Mouse (Mus musculus): ENCODE data around the gene Hexim2. TPM values are rescaled to one million over a fixed set of nuclear protein-coding genes. Genes with fewer than 3 reads are reported as not detected.

Gene Hexim2
- total RNA-seq, 2 experiments from 2014 or later, result 3.1 to 3.9 TPM

DNA sequence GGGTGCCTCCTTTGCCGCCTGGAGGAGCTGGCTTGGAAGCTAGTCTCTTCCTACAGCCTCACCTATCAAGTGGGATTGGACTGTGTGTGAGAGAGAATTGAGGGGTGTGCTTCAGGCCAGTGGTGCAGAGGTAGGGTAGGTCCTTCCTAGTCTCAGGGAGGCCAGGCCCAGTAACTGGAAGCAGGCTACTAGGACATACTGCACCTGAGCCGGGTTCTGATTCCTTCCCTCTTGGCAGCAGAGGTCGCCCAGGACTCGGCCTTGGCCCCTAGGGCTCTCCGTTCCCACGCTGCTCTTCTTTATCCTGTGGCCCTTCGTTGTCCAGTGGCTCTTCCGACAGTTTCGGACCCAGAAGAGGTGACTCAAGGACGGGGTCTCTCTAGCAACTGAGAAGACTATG lies 20.9 kb upstream of the Hexim2 start:
- DNase-seq, result no peak
- intact Hi-C loops (cut with DNase I), result no loop called here

DNA sequence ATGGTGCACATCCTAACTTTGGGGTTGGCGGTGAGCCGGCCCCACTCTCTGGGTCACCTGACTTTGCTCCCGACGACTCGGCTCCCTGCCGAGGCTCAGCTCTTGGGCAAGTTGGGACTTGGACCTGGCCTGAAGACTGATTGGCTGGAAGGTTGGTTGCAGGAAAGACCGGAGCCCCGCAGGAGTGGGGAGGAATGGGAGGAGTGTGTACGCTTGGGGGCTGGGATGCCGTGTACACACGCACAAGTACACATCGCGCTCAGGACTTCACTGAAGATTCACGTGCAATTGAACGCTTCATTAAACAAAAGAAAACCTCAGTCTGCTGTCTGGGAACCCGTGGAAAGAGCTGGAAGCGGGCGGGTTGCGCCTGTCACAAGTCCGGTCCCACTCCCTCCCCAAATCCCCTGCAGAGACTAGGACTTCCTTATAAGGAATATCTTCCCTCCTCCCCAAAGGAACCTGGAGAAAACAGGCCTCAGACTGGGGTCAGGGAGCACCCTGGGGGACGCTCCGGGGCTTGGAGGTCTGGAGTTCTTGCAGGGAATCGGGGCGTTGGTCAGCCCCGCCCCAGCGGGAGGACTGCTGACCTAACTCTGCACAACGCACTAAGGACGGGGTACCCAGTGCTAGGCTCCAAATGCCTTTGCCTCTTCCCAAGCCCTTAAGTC lies 20.2 kb upstream of the Hexim2 start:
- intact Hi-C loops (cut with DNase I), result no loop called here
- peak; percentile 86 for DNase-seq

DNA sequence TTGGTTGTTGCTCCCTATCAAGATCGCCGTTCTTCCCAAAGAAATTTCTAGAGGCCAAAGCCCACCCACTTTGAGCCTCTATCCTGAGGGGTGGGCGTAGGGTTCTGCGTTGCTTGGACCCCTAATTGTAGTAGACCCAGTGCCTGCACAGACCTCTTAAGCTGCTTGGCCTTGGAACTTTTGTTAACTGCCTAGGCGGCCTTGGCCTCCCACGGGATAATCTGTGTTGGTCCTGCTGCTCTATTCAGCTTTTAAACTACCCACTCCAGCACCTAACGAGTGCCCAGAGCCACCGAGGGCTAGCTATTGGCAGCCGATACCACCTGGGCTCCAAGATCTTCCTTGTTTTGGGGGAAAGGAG lies 19.7 kb upstream of the Hexim2 start:
- intact Hi-C loops (cut with DNase I), result no loop called here
- DNase-seq, result no peak

DNA sequence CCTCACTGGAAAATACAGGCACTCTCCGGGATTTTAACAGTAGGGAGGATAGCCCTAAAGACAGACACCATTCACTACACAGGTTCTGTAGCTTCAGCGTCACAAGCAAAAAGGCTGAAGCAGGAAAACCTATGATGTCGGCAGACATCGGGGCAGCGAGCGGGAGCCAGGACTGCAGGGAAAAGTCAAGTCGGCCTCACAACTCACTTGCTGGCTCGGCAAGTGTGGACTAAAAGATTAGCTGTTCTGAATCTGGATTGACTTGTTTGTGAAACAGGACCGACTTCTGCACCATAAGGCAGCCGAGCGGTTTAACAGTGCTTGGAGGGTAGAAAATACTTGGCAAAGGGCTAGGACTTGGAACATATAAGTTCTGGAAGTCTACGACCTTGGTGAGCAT lies 19.2 kb upstream of the Hexim2 start:
- intact Hi-C loops (cut with DNase I), result no loop called here
- DNase-seq, result peak in 1 of 2 experiments; percentile 42

DNA sequence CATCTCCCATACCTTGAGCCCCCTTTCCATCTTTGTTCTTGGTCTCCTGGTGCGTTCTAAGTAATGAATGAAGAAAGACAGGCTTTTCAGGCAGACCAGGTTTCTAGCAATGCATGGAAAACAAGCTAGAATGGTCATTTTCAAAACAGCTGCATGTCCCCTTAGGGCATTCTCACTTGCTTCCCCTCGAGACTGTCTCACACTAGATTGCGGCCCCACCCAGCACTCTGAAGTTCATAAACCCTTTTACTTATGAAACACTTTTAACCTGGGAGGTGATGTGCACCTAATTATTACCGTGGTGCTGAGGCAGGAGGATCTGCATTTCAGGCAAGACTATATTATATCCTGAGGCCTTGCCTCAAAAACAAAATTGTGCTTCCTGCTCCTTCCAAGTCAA lies 18.5 kb upstream of the Hexim2 start:
- no peak for DNase-seq

DNA sequence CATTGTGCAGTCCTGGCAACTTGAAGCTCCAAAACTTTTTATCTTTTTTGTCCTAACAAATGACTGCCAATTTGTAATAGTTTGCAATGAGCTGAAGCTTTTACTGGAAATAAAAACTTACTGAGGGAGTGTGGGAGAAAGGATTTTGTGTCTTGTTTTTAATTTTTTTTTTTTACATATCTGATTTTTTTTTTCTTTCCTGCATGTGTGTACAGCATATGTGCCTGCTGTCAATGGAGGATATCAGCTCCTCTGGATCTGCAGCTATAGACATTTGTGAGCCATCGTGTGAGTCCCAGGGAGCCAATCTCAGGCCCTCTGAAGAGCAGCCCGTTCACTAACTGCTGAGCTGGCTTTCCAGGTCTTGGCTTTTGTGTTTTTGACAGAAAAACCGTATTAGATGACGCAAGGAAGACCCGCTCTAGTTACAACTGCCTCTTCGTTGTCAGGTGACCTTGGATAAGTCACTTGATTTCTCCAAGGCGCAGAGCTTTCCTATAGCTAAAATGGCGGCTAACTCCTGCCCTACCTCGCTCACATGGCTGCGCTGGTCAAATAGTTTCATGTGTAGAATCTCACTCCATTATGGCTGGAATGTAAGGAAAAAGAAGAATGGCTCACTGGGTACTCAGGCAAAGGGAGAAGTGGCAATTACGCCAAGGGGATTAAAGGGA lies 17.8 kb upstream of the Hexim2 start:
- intact Hi-C loops (cut with DNase I), result no loop called here
- no peak for DNase-seq

More for the DNA sequence above, 18.5 kb upstream of the Hexim2 start:
- intact Hi-C loops (cut with DNase I), result no loop called here

DNA sequence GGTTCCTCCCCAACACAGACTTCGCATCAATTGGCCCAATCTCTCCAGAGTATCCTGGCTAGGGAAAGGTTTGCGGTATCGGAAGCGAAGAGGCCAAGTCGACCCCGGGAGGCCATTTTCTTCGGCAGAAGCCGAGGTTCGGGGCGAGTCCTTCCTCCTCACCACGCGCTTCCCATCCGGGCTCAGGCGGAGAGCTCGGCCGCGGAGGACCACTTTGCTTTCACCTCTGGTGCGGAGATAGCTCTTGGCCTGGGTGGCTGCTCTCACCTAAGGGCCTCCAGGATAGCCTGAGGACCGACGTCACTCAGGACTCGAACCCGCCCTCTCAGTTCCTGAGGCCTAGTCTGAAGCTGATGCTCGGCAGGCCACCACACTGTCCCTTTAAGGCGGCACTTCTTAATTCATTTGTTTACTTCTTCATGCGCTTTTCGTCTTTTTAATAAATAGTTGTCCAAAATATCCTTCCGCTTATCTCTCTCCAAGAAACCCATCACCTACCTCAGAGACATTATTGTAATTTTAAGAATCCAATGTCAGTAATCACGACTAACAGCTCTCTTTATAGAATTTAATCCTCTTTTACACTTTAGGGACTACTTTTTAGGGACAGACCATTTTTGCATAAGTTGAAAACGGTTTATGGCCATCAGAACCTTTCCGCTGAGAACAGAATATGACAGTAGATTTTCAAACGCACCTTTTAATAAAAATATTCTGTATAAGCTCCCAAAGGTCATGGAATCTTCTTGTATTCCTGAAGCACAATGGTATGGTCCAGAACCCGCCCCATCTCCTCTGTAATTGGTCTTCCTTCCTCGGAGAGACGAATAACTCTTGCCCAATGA lies 16.8 kb upstream of the Hexim2 start:
- intact Hi-C loops (cut with DNase I), result loop anchor here (1.0 kb wide), 1 partner anchor 13 kb away; no protein-coding TSS in a partner anchor
- peak; percentile 88 to 89 for DNase-seq

DNA sequence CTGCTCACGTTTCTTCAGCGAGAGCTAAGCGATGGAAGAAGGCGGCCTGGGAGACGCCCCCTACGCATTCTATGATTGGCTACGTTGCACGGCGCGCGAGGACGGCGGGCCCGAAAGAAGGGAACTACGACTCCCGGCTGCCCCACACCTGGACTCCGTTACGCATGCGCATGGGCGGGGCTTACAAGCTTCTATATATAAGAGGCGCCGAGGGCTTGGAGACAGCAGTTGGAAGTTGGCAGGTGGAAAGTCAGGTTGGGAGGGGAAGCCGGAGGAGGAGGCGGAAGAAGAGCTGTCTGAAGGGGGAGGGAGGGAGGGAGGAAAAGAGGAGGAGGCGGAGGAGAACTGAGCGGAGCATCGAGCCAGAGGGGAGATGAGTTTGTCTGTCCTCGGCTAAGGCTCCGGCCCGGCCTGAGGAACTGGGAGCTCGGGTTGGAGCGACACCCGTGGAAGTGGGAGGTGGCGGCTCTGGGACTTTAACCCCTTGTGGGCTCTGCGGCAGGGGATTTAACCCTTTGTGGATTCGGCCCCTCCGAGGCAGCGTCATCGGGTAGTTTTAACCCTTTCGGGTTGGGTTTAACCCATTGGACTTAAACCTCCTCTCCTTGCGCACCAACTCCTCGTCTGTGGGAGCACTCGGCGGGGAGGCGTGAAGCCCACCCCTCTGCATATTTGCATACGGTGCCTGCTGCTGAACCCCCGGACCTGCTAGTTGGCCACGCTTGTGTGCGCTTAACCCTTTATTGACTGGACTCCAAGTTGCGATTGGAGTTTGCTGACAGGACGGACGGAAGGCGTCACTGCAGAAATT lies 16.0 kb upstream of the Hexim2 start, which contains the start of gene Hexim1:
Gene Hexim1 (plus strand): TSS at position 224 of the 811 bp plus-strand sequence.
- peak; percentile 100 for DNase-seq
- intact Hi-C loops (cut with DNase I), result loop anchor here (1.0 kb wide), 1 partner anchor 14 kb away; no protein-coding TSS in a partner anchor

DNA sequence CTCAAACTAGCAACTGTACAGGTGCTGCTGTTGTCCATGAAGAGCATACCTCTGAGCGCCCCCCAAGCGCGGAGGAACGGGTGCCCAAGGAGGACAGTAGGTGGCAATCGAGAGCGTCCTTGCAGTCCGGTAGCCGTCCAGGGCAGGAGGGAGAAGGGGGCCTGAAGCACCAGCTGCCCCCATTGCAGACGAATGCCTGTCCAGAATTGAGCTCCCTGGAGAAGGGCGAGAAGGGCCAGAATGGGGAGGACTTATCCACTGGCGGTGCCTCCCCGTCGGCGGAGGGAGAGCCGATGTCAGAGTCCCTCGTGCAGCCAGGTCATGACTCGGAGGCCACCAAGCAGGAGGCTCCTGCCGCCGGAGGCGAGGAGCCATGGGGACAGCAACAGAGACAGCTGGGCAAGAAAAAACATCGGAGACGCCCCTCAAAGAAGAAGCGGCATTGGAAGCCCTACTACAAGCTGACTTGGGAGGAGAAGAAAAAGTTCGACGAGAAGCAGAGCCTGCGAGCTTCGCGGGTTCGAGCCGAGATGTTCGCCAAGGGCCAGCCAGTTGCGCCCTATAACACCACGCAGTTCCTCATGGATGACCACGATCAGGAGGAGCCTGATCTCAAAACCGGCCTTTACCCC lies 15.2 kb upstream of the Hexim2 start:
- DNase-seq, result peak; percentile 87 to 89
- intact Hi-C loops (cut with DNase I), result loop anchor here (1.0 kb wide), 3 partner anchors 14 to 42 kb away; no protein-coding TSS in a partner anchor

DNA sequence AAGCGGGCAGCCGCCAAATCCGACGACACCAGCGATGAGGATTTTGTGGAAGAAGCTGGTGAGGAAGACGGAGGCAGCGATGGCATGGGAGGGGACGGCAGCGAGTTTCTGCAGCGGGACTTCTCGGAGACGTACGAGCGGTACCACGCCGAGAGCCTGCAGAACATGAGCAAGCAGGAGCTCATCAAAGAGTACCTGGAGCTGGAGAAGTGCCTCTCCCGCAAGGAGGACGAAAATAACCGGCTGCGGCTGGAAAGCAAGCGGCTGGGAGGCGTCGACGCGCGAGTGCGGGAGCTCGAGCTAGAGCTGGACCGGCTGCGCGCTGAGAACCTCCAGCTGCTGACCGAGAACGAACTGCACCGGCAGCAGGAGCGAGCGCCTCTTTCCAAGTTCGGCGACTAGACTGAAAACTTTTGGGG lies 14.6 kb upstream of the Hexim2 start:
- peak in 1 of 2 experiments; percentile 71 for DNase-seq
- intact Hi-C loops (cut with DNase I), result loop anchor here (1.0 kb wide), 2 partner anchors 14 to 42 kb away; no protein-coding TSS in a partner anchor

DNA sequence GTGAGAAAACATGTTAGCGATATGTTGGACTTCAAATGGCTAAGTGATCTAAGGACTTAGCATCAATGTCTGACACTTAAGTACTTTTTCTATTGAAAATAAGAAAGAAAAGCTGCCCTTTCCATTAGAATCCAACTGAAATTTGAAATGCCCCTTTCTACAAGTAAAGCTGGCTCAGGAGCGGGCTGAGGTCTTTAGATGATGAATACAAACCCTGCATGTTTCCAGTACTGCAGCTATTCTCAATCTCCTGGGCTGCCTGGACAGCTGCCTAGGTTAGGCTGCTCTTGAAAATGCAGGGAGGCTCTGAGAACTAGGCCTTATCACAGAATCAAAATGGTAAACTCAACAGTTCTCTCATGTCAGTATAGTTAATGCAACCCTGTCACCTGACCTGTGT lies 13.4 kb upstream of the Hexim2 start:
- intact Hi-C loops (cut with DNase I), result no loop called here
- DNase-seq, result no peak

DNA sequence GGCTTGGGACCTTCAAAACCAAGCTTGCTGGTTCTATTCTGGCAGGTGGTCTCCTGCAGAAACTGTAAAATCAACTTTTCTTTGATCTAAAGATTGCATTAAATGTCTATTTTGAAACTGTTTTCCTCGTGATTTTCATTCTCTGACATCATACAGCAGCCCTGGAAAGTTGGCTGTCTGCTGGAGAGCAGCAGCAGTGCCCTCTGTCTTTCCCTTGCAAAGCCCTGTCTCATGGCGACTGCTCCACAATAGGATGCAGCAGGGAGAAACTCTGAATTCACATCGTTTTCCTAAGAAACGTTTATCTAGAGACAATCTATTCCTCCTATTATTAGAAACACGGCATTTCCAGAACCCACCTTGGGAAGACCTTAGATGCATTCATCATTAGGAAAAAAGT lies 12.6 kb upstream of the Hexim2 start:
- no peak for DNase-seq
- intact Hi-C loops (cut with DNase I), result no loop called here

DNA sequence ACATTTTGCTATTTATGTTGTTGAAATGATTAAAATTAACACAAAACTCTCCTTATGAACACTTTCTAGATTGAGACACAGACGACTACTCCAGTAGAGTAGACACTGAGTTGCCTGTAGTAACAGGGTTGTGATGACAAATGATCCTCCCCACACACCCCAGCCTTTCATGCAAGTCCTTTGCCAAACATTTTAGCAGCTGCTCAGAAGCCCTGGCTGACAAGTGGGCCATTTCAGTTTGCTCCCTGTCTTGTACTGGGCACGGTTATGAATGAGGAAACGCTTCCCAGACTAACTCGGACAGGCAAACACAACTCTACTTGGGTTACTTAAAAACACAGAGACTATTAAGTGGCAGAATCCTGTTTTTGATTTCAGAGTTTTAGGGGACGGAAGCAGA lies 11.9 kb upstream of the Hexim2 start:
- peak in 1 of 2 experiments; percentile 61 for DNase-seq
- intact Hi-C loops (cut with DNase I), result no loop called here

DNA sequence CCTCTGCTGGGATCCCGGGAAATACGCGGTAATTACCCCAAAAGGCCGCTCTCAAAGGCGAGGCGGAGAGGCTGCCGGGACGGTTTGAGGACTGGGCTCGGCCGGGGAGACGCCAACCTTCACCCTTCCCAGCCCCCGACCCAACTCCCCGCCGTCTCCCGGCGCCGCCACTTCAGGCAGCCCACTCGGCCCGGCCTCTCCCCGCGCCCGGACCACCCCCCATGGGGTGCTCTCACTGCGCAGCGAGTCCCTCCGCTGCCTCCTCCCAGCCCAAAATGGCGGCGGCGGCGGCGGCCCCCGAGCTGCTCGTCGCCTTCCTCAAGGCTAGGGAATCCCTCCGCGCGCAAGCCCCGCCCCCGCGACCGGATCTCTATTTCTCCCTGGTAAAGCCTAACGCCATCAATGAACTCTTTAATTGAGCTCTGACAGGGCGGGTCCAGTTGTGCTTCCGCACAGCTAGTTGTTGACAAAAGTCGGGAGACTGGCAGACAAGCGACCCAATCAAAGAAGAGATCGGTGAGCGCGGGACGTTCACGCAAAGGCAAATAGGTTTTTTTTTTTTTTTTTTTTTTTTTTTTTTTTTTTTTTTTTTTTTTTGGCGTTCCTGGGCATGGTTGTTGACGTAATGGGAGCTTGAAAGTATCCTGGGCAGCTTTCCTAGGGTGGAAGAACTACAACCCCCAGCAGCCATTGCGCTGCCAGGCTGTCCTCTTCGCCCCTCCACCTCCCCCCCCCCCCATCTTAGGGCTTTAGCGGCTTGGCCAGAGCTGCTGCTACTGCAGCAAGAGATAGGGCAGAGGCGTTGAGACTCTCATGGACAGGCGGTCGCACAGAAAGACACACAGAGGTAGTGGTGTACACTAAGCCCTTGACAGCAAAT lies 587 bp downstream of the Hexim2 start:
- peak; percentile 100 for DNase-seq
- intact Hi-C loops (cut with DNase I), result loop anchor here (2.0 kb wide), 1 partner anchor 26 kb away; no protein-coding TSS in a partner anchor

DNA sequence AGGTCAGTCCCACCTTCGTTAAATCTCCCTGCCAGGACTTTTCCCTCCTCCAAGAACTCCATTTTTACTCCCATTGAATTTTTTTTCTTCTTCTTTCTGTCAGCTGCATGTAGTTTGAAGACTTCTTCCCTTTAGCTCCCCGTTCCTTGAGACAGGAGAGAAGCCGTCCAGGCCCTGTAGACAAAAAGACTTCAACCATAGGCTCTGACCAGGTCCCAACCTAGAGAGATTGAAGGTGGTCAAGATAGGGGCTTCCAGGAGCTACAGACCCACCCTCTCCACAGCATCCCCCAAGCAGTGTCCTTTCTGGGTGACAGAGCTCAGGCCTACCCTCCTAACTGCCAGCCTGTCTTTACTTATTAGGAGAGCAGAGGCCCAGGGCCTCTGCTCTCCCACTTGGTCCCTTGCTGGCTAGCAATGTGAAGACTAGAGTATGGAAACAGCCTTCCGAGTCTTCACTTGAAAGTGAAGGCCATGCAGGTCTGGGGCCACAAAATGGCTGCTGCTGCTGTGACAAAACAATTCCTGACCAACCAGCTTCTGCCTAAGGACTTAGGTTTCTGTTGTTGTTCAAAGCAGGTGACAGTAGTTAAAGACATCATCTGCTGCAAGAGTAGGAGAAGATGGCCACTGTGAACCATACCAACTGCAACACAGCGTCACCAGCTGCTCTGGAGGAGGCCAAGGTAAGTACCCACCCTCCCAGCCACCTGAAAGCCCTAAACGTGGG lies 1.4 kb downstream of the Hexim2 start:
- intact Hi-C loops (cut with DNase I), result loop anchor here (2.0 kb wide), 1 partner anchor 25 kb away; no protein-coding TSS in a partner anchor
- DNase-seq, result no peak

DNA sequence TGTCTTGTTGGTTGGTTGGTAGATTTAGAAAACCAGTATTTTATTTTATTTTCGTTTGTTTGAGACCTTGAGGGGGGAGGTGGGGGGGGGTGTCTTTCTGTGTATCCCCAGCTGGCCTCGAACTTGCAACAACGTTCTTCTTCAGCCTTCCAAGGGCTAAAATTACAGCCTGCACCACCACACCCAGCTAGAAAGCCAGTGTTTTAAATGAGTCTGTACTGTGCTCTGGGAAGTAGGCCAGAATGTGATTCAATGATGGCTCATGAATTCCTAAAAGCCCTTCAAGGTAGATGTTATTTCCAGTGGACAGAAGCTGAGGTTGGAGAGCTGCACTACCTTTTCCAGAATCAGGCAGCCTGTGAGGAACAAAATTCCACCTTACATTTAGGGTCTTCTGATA lies 2.0 kb downstream of the Hexim2 start:
- intact Hi-C loops (cut with DNase I), result no loop called here
- DNase-seq, result no peak

DNA sequence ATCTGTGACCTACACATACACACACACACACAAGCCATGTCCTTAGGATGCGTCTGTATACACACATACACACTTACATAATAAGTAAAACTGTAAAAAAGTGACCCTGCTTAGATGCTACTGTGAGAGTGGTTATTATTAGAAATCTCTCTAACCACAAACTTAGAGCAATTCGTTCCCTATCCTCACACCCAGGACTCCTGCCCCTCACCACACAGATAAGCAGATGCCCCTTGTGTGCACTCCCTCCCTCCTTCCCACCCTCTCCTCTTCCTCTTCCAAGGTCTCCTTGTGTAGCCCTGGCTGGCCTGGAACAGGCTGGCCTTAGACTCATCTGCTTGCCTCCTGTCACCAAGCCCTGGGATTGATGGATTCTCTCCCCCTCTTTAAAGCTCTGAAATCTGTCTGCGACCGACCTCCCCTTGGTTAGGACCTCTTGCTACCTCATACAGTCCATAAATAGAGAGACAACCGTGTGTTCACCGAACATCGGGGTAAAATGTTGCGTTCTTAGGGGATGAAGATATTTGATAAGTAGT lies 3.9 kb downstream of the Hexim2 start:
- no peak for DNase-seq
- intact Hi-C loops (cut with DNase I), result no loop called here
